Mouse (Mus musculus): ENCODE measurements around the gene Xrcc3. TPM values are rescaled to one million over a fixed set of nuclear protein-coding genes. Genes with fewer than 3 reads are reported as not detected.

The Xrcc3 gene
- total RNA-seq, 2 experiments from 2014 or later = 0.53 to 0.86 TPM

DNA sequence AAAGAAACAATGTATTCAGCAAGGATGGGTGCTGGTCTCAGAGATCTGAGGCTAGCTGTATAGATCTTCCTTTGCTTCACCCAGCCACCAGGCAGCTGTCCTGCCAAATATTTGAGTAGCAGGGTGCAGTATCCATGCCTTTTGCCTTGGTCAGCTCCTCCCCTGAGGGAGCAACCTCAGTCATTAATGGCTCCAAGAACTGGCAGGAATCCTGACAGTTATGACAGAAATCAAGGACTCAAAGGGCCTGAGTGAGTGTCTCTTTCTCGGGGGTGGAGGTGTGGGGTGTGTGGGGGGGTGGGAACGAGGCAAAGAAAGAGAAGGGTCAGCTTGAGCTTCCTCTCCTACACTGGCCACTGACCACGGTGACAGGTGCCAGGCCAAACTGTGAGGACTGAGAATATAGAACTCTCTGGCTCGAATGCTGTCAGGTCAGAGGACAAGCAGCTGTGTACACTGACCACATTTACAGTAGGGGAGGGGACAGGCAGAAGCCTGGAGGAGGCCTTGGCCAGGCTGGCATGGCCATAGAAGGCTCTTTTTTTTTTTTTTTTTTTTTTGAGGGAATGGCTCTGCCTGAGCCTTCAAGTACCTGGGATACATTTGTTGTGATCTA is 57.5 kb downstream of the Xrcc3 start:
- DNase-seq = no peak
- intact Hi-C loops (cut with DNase I; ENCODE audit: low total_unique reads) = no loop called here

DNA sequence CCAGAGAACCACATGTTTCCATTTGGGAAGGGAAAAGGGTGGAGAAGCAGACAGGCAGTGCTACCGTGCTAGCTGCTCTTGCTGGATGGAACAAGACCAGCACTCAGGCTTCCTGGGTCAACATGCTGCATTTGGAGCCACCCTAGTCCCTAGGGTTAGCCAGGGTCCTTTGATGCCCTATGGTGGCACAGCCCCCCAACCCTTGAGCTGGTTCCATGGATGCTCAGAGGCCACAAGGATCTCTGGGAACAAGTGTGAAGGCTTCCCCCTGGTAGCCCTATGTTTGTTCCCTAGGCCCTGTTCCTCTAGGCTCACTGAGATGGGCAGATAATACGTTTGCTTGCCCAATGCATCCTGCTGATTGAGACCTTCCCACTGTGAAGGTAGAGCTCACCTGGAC is 58.4 kb downstream of the Xrcc3 start:
- no peak for DNase-seq
- intact Hi-C loops (cut with DNase I; ENCODE audit: low total_unique reads) = no loop called here

DNA sequence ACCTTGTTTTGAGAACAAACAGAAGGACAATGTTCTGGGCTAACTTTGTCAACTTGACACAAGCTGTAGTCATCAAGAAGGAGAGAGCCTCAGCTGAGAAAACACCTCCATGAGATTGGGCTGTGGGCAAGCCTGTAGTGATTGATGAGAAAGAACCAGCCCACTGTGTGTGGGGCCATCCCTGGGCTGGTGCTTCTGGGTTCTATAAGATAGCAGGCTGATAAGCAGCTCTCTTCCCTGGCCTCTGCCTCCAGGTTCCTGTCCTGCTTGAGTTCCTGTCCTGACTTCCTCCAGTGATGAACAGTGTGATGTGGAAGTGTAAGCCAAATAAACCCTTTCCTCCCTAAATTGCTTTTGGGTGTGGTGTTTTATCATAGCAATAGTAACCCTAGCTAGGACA is 59.0 kb downstream of the Xrcc3 start:
- intact Hi-C loops (cut with DNase I; ENCODE audit: low total_unique reads) = no loop called here

DNA sequence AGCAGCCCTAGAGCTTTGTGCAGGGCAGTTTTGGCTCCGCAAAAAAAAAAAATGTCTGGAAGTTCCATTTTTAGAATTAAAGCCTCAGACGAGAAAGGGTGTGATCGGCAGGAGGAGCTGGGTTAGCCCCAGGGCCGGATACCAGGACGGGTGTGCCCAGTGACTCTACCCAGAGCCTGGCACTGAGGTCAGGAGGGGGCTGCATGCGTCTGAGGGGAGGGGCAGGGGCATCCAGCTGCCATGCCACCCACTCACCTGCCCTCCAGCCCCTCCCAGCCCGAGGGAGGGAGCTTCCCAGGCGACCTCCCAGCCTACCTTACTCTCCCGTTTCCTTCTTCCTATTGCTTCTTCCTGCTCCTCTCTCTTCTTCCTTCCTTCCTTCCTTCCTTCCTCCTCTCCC is 60.3 kb downstream of the Xrcc3 start:
- DNase-seq = no peak
- intact Hi-C loops (cut with DNase I; ENCODE audit: low total_unique reads) = no loop called here

More for the DNA sequence above, 59.0 kb downstream of the Xrcc3 start:
- no peak for DNase-seq

Other genes with a start within 250 kb of the Xrcc3 start
- gene Mark3, start 239.3 kb downstream of the Xrcc3 start, total RNA-seq (2021) = 10 to 100 TPM; 48.7 to 51.8 TPM
- gene Ckb, start 141.5 kb downstream of the Xrcc3 start, total RNA-seq (2021) = 10 to 100 TPM; 19.8 to 32.6 TPM
- 1 to 10 TPM; 2.7 to 4.7 TPM for gene Trmt61a, start 135.8 kb downstream of the Xrcc3 start, total RNA-seq (2021)
- 10 to 100 TPM; 14.9 to 17.2 TPM for gene Bag5, start 100.6 kb downstream of the Xrcc3 start, total RNA-seq (2021)
- 10 to 100 TPM; 34.2 to 35.6 TPM for gene Apopt1, start 100.6 kb downstream of the Xrcc3 start, total RNA-seq (2021)
- 10 to 100 TPM; 53.4 to 62.2 TPM for gene Klc1, start 55.0 kb downstream of the Xrcc3 start, total RNA-seq (2021)
- gene Zfyve21, start 297 bp upstream of the Xrcc3 start, total RNA-seq (2021) = 10 to 100 TPM; 15.1 to 18.6 TPM
- gene Ppp1r13b, start 94.2 kb upstream of the Xrcc3 start, total RNA-seq (2021) = 1 to 10 TPM; 8.5 to 9.0 TPM
- gene Atp5mpl, start 153.1 kb upstream of the Xrcc3 start, total RNA-seq (2021) = 100 to 1,000 TPM; 816 to 919 TPM
- gene Tdrd9, start 157.7 kb upstream of the Xrcc3 start, total RNA-seq (2021) = under 1 TPM; 0.31 to 0.38 TPM
- not detected for gene Rd3l, start 167.4 kb upstream of the Xrcc3 start, total RNA-seq (2021)